Mouse (Mus musculus) olfactory bulb, adult 2 months (tissue): Measurements from ENCODE around the gene Cacng3. TPM values are rescaled to one million over a fixed set of nuclear protein-coding genes. Genes with fewer than 3 reads are reported as not detected.

ENCODE experiments used
- H3K27ac ChIP-seq: fragments of 200-500 bp; 2 replicates; pipeline ENCODE4 v1.5.1; 2012; ENCODE audit warnings: low read depth, low read length; ENCODE audit not compliant: insufficient read depth
- H3K4me1 ChIP-seq: fragments of 200-500 bp; 2 replicates; pipeline ENCODE4 v1.6.1; 2012; ENCODE audit warnings: low read length; ENCODE audit not compliant: control insufficient read depth, insufficient read depth
- H3K4me3 ChIP-seq: fragments of 200-500 bp; 2 replicates; pipeline ENCODE4 v1.5.1; 2012; ENCODE audit warnings: mild to moderate bottlenecking, low read depth, low read length, moderate library complexity; ENCODE audit not compliant: insufficient read depth
- CTCF ChIP-seq: fragments of 200-500 bp; IDR thresholded peaks from 2 replicates; pipeline ENCODE4 v1.5.1; 2012; ENCODE audit warnings: low read depth, mild to moderate bottlenecking, low read length, moderate library complexity; ENCODE audit not compliant: insufficient read depth
- POLR2A ChIP-seq: fragments of 200-500 bp; IDR thresholded peaks from 2 replicates; pipeline ENCODE4 v1.6.1; 2012; ENCODE audit warnings: mild to moderate bottlenecking, low read depth, low read length, moderate library complexity; ENCODE audit not compliant: insufficient read depth
- WGBS: fragments of 180-500 bp; shearing (Covaris S2); methylation state at CpG from one replicate; pipeline ENCODE4 v1.1.7; 2018; 5-methylcytosine and 5-hydroxymethylcytosine counted together
- polyA plus RNA-seq: library from polyadenylated mRNA; stranded (reverse); fragments of >200 nt; gene quantifications from 2 replicates; pipeline ENCODE4 v1.2.4, GENCODE M21; 2012; ENCODE audit warnings: low replicate concordance; ENCODE audit not compliant: missing spikeins, insufficient read depth, insufficient read length

Gene Cacng3
- polyA plus RNA-seq, 1 experiment: not detected

DNA sequence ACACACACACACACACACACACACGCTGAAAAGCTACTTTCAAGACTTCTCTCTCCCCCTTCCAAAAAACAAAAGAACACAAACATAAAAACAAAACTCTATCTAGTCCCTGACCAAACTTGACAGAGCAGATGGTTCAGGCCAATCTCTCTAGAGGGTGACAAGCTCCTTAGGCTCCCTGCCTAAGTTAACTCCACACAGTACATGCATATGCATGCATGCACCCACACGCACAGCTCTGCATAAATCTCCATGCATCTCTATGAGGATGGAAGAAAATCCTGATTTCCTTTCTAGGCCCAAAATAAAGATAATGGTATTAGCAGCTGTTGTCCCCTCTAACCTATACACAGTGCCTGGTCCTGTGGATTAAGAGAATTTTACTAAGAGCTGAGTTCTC, 70.4 kb downstream of the Cacng3 start:
- H3K27ac ChIP-seq: no peak overlapping the region
- peaks cover 5% of the 10 kb centered on the region; the same call in 1 of the 2 replicates for H3K4me1 ChIP-seq
- TF ChIP-seq POLR2A (no peak), CTCF (no peak)
- WGBS: 88% methylated on average over 2 of the region's 2 CpGs
- H3K4me3 ChIP-seq: no peak overlapping the region

DNA sequence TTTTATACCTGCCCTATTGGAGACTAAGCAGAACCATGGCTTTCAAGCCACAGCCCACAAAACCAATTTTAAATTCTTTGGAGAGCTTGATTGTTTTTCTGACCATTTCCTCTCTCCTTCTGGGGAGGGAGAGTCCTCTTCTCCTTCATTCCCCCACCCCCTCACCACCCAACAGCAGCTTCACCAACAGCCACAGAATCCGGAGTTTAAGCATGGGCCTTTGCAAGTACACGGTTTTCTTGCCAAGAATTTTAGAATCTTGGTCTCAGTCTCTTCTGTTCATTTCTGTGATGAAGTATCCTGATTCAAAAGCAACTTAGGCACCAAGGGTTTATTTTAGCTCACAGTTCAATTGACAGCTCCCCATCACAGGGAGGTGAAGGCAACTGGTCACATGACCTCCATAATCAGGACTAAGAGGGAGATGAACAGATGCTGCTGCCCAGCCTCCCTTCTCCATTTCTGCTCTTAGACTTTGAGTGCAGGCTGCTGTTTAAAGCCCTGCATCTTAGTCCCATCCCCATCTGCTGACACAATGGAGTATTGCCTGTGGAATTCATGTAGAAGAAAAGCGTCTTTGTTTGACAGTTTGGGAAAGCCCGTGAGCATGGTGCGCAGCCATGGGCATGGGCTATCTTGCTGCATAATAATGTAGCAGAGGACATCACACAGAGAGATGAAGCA, 85.8 kb downstream of the Cacng3 start:
- H3K4me1 ChIP-seq: no peaks in the 10 kb centered on the region
- WGBS: 80% methylated on average over 5 of the region's 5 CpGs
- H3K4me3 ChIP-seq: no peak overlapping the region
- TF ChIP-seq POLR2A (no peak), CTCF (no peak)
- no peak overlapping the region for H3K27ac ChIP-seq

DNA sequence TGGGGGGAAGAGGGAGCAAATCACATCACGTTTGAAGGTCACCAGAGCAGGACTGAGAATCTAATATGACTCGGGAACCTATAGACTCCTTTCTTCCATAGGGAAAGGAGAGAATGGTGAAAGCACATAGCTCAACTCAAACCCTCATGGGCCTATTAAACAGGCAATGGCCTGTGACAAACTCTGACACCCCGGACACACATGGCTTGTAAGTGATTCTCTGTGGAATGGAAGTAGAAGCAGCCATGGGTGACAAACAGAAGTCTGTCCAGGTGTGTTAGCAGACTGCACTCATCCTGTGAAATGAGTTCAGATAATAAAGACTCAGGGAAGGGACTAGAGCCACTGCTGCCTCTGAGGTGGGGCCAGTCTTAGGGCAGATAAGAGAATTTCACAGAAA, 88.4 kb downstream of the Cacng3 start:
- Histone ChIP-seq H3K4me1 (no peaks in the 10 kb centered on the region), H3K4me3 (no peak overlapping the region), H3K27ac (no peak overlapping the region)
- no peak for TF ChIP-seq CTCF
- no peak for TF ChIP-seq POLR2A
- 76% methylated on average over 3 of the region's 3 CpGs for WGBS

DNA sequence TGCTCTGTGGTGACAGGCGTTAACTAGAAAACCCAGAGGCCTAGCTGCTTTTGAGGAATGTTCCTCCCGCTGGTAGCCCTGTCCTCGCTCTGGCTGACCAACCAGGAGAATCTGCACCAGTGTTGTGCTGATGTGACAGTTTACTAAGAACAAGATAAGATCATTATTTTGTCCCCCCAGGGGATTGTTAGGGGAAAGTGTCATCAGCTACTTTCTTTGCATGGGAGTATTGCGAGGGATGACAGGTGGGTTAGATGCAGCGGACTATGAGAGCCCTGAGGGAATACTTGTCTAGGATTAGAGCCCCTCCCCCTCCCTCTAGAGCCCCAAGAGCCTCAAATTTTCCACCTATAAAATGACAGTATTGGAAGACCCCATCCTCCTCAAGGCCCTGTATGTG, 94.2 kb downstream of the Cacng3 start:
- H3K4me3 ChIP-seq: no peak overlapping the region
- 91% methylated on average over 5 of the region's 5 CpGs for WGBS
- no peak for TF ChIP-seq POLR2A
- H3K27ac ChIP-seq: no peak overlapping the region
- no peaks in the 10 kb centered on the region for H3K4me1 ChIP-seq

DNA sequence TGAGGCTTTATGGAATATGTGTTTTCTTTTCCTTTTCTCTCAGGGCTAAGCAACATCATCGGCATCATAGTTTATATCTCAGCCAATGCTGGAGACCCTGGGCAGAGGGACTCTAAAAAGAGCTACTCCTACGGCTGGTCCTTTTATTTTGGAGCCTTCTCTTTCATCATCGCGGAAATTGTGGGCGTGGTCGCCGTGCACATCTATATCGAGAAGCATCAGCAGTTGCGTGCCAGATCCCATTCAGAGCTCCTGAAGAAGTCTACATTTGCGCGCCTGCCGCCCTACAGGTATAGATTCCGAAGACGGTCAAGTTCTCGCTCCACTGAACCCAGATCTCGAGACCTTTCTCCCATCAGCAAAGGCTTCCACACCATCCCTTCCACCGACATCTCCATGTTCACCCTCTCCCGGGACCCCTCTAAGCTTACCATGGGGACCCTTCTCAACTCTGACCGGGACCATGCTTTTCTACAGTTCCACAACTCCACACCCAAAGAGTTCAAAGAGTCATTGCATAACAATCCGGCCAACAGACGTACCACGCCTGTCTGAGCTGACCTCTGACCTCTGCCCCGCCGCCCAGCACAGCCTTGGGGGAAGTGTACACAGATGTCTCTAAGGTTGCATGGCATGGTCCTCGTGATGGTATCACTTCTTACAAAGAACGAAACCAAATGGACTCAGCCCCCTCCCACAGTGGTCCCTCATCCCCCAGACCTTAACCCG, 98.2 kb downstream of the Cacng3 start:
- TF ChIP-seq POLR2A (no peak), CTCF (no peak)
- Histone ChIP-seq H3K27ac (no peak overlapping the region), H3K4me1 (0 out of 2 replicates have a peak, but pooled peaks cover 2% of the 10 kb centered on the region), H3K4me3 (no peak overlapping the region)
- WGBS: 93% methylated on average over 27 of the region's 27 CpGs

DNA sequence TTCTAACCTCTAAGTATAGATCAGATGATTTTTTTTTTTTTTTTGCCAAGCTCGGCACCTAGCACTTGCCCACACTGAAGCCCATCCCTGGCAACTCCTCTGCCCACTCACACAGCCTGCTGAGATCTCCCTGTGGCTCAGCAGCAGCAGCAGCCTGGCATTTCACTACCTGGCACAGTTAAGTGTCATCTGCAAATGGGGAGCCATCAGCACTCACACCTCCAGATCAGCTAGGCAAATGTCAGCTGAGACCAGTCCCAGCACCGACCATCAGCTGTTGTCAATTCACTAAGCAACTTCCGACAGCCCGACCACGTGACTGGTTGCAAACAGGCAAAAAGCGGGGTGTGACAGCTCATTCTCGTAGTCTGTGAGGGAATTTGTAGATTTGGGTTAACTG, 109.3 kb downstream of the Cacng3 start:
- TF ChIP-seq POLR2A: no peak
- TF ChIP-seq CTCF: no peak
- 58% methylated on average over 7 of the region's 7 CpGs for WGBS

DNA sequence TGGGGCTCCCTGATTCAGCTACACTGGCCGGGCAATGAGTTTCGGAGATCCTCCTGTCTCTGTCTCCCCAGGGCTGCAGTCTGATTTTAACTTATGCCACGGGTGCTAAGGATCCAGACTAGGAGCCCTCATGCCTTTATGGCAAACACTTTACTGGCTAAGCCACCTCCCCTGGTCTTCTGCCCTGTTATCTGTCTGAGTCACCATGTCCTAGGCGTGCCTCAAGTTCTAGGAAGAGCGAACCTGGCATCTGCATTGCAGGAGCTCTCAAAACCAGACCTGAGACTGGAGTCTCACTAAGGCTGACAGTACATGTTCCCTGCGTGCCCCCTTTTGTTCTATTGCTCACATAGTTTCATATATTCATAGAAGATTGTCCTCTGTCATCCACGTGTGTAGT, 119.6 kb downstream of the Cacng3 start:
- no peak overlapping the region for H3K27ac ChIP-seq
- peaks cover 2% of the 10 kb centered on the region; the same call in 1 of the 2 replicates for H3K4me1 ChIP-seq
- H3K4me3 ChIP-seq: no peak overlapping the region
- no peak for TF ChIP-seq CTCF
- no peak for TF ChIP-seq POLR2A
- 94% methylated on average over 7 of the region's 7 CpGs for WGBS

More for the DNA sequence above, 109.3 kb downstream of the Cacng3 start:
- H3K4me3 ChIP-seq: no peak overlapping the region
- H3K4me1 ChIP-seq: 0 out of 2 replicates have a peak, but pooled peaks cover 2% of the 10 kb centered on the region
- no peak overlapping the region for H3K27ac ChIP-seq

DNA sequence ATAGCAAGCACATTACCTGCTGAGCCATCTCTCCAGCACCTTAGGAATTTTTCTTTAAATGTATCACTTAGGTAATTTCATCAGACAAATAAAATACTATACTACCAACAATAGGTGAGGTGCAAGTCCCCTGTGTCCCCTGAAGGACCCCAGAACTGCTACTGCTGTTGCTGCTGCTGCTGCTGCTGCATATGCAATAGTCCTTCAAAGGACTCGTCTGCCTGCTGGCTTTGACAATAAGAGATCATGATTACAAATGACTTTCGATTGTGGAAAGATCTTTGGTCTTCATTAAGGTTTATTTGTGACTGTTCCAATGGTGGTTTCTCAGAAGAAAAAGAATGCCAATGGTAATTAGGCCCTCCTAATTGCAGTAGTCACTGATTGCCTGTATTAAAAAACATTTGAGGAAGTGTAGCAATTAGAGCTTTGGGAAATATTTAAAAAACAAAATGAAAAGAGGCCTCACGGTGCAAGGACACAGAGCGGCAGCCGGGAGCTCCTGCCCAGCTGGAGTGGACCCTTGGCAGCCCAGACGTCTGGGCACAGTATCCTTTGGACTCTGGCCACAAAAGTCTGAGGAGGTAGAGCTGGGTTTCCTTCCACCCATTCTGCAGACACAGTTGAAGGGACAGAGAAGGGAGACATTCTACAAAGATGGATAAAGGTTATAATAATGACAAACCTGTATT, 123.5 kb downstream of the Cacng3 start:
- Histone ChIP-seq H3K27ac (no peak overlapping the region), H3K4me3 (no peak overlapping the region), H3K4me1 (peaks cover 5% of the 10 kb centered on the region)
- no peak for TF ChIP-seq POLR2A
- no peak for TF ChIP-seq CTCF
- 17% methylated on average over 6 of the region's 6 CpGs for whole genome bisulfite sequencing

DNA sequence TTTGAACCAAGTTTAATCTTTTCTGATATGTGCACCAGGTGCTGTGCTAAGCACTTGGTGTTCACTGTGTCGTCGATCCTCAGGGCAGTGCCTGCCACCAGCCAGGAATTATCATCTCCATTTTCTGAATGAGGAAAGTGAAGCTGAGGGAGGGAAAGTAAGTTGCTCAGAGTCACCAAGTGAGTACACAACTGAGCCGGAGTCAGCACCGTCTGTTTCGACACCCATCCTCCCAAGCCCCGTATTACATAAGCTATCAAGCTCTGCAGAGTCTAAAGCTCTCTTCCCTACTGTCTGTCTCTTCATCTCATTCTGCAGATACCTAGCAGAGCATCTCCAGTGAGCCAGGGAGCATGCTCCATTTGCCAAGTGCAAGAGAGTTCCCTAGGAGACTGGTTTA, 124.8 kb downstream of the Cacng3 start:
- H3K4me1 ChIP-seq: peaks cover 5% of the 10 kb centered on the region
- no peak for TF ChIP-seq POLR2A
- TF ChIP-seq CTCF: no peak
- 50% methylated on average over 6 of the region's 6 CpGs for WGBS
- no peak overlapping the region for H3K4me3 ChIP-seq
- H3K27ac ChIP-seq: no peak overlapping the region
